Mouse (Mus musculus): ENCODE measurements around the gene Olfr912.

The Olfr912 gene

DNA sequence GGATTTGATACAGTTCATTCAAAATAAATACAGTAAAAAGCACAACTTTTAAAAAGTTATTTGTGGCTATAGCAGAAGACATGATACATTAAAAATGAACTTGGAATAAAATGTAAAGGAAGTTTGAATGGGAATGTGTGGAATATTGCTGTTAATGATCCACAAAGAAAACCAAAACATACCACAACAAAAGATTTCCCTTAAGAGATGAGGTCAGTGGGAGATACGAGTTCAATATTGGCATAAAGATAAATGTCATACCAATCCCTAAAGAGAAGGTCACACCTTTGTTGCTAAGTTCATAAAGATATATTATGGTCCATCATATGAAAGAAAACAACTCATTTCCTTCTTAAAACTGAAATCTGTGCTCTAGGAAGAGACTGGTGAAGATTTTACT is at the start of gene Olfr912:
Gene Olfr912, plus strand, starts transcription at position 301 of the 400 bp plus-strand sequence.
- CTCF ChIA-PET = no interaction called here

DNA sequence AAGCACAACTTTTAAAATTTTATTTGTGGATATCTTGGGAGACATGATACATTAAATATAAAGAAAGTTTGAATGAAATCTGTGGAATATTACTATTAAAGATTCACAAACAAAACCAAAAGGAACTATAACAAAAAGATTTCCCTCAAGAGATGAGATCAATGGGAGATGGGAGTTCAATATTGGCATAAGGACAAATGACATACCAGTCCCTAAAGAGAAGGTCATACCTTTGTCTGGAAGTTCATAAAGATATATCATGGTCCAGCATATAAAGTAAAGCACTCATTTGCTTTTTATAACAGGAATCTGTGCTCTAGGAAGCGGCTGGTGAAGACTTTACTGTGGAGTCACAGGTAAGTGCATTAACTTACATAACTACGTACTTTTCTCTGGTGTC is 42.4 kb upstream of the Olfr912 start, which contains the start of gene Olfr910:
Gene Olfr910, plus strand, starts transcription at position 301 of the 400 bp plus-strand sequence.
- CTCF ChIA-PET = no interaction called here

DNA sequence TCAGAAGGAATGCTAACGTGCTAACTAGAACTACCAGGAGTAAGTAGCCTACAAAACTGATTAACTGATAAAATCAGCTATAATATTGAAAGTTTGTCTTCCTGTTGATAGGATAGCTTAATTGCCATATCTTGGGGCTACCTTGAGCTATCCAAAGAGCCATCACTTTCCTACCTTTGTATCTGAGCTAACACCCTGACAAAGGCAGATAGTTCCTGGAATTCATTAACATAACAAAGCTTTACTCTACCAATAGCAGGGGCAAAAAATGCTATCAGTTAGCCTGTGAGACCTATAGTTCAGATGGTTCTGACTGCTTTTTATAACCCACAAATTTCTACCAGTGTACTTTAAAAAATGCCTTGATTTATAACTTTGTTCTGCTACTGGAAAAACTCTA is 11.1 kb downstream of the Olfr912 start:
- CTCF ChIA-PET = no interaction called here

DNA sequence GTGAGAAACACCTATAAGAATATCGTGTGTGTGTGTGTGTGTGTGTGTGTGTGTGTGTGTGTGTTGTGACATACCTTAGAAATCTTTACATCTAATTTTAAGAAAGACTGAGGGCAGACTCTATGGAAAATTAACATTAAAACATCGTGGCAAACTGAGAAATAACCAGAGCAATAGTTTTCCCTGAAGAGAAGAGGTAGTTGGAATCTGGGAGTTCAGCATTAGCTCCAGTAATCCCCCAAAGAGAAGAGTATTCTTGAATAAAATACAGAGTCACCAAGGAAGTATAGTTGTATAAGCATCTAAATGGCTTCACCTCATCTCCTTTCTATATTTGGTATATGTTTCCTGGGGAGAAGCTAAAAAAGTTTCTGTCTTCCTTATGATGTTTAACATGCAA is 12.5 kb downstream of the Olfr912 start, which contains the start of gene Olfr913:
Gene Olfr913, plus strand, starts transcription at position 301 of the 400 bp plus-strand sequence.
- CTCF ChIA-PET = no interaction called here

DNA sequence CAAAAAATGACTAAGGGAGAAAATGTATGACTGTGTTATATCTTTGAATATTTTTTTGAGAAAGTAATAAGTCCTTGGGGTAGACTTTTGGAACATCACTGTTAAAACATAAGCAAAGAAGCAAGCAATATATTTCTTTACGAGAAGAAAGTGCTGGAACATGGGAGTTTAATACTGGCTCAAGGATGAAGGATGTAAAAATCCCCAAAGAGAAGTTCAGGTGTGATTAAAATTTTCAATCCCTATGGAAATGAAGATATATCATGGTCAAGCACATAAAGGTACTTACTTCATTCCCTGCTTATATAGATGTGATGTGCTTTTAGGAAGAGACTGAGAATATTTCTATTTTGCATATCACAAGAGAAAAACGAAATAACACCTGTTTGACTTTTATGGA is 24.8 kb downstream of the Olfr912 start, which contains the start of gene Olfr914:
Gene Olfr914, plus strand, starts transcription at position 301 of the 400 bp plus-strand sequence.
- CTCF ChIA-PET = no interaction called here

DNA sequence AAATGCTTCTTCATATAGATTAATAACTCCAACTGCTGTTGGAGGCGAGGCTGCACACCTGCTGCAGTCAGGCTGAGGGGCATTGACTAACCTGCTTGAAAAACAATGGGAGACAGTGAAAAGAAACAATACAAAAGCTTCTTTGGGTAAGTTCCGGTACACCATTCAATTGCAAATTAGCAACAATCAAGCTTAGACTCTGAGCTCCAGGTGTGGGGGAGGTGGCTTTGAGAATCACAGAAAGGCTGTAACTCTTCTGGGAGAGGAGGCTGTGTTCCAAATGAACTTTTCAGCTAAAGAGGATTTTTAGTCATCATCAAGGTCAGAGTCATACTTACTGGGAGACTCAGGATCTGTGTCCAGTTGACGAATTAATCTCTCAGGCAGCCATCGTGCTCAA is 52.4 kb downstream of the Olfr912 start:
- CTCF ChIA-PET = no interaction called here
